Mouse (Mus musculus) liver, embryonic 14.5 days (tissue): ENCODE results near the gene Nfatc2. TPM values are rescaled to one million over a fixed set of nuclear protein-coding genes. Genes with fewer than 3 reads are reported as not detected.

Source experiments
- ATAC-seq: fragments of 200-750 bp; cut with Nextera tagmentation; 2 replicates; pipeline ENCODE4 v1.8.0; 2017; ENCODE audit warnings: moderate number of reproducible peaks, mild to moderate bottlenecking, moderate library complexity; ENCODE audit not compliant: insufficient read depth
- DNase-seq, 3 experiments: peaks; one replicate each; pipeline ENCODE4 v3.0.0-alpha.2; 2012 to 2013; ENCODE audit warnings: low read depth in 3 of 3, low spot score in 3 of 3
- H3K27ac ChIP-seq: fragments of 300-500 bp; sonication (generic); 2 replicates; pipeline ENCODE4 v1.5.1; 2014; ENCODE audit warnings: moderate library complexity, mild to moderate bottlenecking, control low read depth, inconsistent platforms
- H3K27me3 ChIP-seq: fragments of 300-500 bp; sonication (generic); 2 replicates; pipeline ENCODE4 v1.6.1; 2014; ENCODE audit warnings: mild to moderate bottlenecking, low read length, moderate library complexity; ENCODE audit not compliant: control insufficient read depth, insufficient read depth
- H3K36me3 ChIP-seq: fragments of 300-500 bp; sonication (generic); replicated peaks from 2 replicates; pipeline ENCODE4 v1.6.1; 2014; ENCODE audit warnings: low read depth; ENCODE audit not compliant: control insufficient read depth, insufficient read depth
- H3K4me1 ChIP-seq, 2 experiments: fragments of 200-500 bp in 1 of 2; fragments of 300-500 bp in 1 of 2; sonication (generic) in 1 of 2; replicated peaks; 2 replicates each; pipeline ENCODE4 v1.6.1; 2012 to 2014; ENCODE audit warnings: antibody characterized with exemption in 1 of 2, inconsistent platforms in 1 of 2, low read length in 1 of 2; ENCODE audit not compliant: control insufficient read depth in 2 of 2, insufficient read depth in 2 of 2
- H3K4me2 ChIP-seq: fragments of 300-500 bp; sonication (generic); 2 replicates; pipeline ENCODE4 v1.6.1; 2014; ENCODE audit warnings: low read depth, mild to moderate bottlenecking, control low read depth, moderate library complexity
- H3K4me3 ChIP-seq, 2 experiments: fragments of 200-500 bp in 1 of 2; fragments of 300-500 bp in 1 of 2; sonication (generic) in 1 of 2; 2 replicates each; pipeline ENCODE4 v1.5.1; 2012 to 2014; ENCODE audit warnings: low read depth in 2 of 2, low read length in 2 of 2, mild to moderate bottlenecking in 2 of 2, control low read depth in 1 of 2, inconsistent platforms in 1 of 2, moderate library complexity in 1 of 2; ENCODE audit not compliant: insufficient read depth in 1 of 2
- H3K9ac ChIP-seq: fragments of 300-500 bp; sonication (generic); replicated peaks from 2 replicates; pipeline ENCODE4 v1.6.1; 2014; ENCODE audit warnings: mild to moderate bottlenecking, control low read depth, moderate library complexity
- H3K9me3 ChIP-seq: fragments of 300-500 bp; sonication (generic); 2 replicates; pipeline ENCODE4 v1.6.1; 2016; ENCODE audit warnings: low read length, mixed read lengths; ENCODE audit not compliant: control insufficient read depth
- CTCF ChIP-seq: IDR thresholded peaks from 2 replicates; pipeline ENCODE4 v1.5.1; 2016; ENCODE audit warnings: antibody characterized with exemption, low read depth, control low read depth
- EP300 ChIP-seq: IDR thresholded peaks from 2 replicates; pipeline ENCODE4 v1.6.1; 2016; ENCODE audit warnings: antibody characterized with exemption, low read depth
- WGBS: fragments of 180-500 bp; shearing (Covaris S2); extraction: QIAGEN DNeasy Blood & Tissue Kit; methylation state at CpG from one replicate; pipeline ENCODE4 v1.1.7; 2014; ENCODE audit not compliant: insufficient replicate concordance; 5-methylcytosine and 5-hydroxymethylcytosine counted together
- polyA plus RNA-seq, 2 experiments: library from polyadenylated mRNA; depleted of rRNA in 1 of 2; stranded (reverse) in 1 of 2; unstranded in 1 of 2; fragments of >200 nt; fragmentation: Nextera tagmentation in 1 of 2; extraction: Ambion mirVana in 1 of 2; gene quantifications; 2 replicates each; pipeline versions ENCODE4 v1.2.1 to v1.2.3; 2012 to 2014

Nfatc2 gene
- polyA plus RNA-seq, 2 experiments: 0.08 to 0.19 TPM

DNA sequence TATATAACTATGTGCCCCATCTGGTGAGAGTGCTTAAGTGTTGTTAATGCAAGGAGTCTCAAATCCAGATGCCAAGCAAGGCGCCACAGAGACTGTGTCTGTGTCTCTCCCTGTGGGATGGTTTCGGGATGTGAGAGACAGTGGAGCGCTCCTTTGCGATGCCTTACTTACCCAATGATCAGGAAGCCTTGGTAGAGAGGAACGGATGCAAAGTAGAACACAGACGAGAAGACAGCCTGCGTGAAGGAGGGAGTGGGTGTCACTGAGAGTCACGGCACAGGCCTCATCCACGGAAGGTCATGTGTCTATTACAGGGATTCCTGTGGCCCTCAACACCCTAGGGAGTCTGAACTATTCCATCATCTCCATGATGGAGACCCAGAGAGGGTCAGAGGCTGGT lies 39.0 kb upstream of the Nfatc2 start:
- no peaks in the 10 kb centered on the region for H3K9me3 ChIP-seq
- ATAC-seq (no peak), DNase-seq (no peak)
- H3K4me1 ChIP-seq: no peaks in the 10 kb centered on the region
- no peak overlapping the region for H3K27ac ChIP-seq
- 81% methylated on average over 9 of the region's 9 CpGs for WGBS
- TF ChIP-seq CTCF (no peak), EP300 (no peak)
- no peak overlapping the region for H3K4me3 ChIP-seq
- no peak overlapping the region for H3K9ac ChIP-seq
- no peaks in the 10 kb centered on the region for H3K27me3 ChIP-seq
- H3K4me2 ChIP-seq: no peak overlapping the region
- H3K36me3 ChIP-seq: no peaks in the 10 kb centered on the region

DNA sequence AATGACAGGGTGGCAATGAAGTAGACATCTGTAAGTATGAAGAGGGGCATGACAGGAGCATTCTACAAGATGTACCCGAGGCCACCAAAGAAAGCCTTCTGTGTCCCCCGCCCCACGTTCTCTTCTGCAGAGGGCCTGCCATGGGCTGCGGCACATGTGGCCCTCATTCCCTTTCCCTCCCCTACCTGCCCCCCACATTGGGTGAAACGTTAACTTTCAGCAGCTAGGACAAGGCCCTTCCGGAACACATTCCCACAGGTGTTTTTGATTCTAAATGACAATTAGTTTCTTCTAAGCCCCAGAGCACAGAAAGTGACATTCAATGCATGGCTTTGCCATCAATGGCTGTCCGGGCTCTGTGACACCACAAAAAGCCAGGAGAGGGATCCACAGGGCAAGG lies 33.4 kb upstream of the Nfatc2 start:
- Histone ChIP-seq H3K4me1 (peaks cover 4 to 13% of the 10 kb centered on the region in 2 experiments; a peak in 3 of 4 replicates), H3K9ac (no peak overlapping the region), H3K4me2 (no peak overlapping the region), H3K36me3 (no peaks in the 10 kb centered on the region), H3K9me3 (no peaks in the 10 kb centered on the region), H3K27ac (no peak overlapping the region), H3K27me3 (no peaks in the 10 kb centered on the region), H3K4me3 (no peak overlapping the region)
- WGBS: 72% methylated on average over 7 of the region's 7 CpGs
- TF ChIP-seq CTCF (no peak), EP300 (no peak)
- DNase-seq (no peak), ATAC-seq (no peak)

GRCm38 (mm10) chr2:168633301-168633816 lies 31.9 kb upstream of the Nfatc2 start:
- no peaks in the 10 kb centered on the region for H3K36me3 ChIP-seq
- no peaks in the 10 kb centered on the region for H3K9me3 ChIP-seq
- no peak overlapping the region for H3K4me3 ChIP-seq
- H3K4me2 ChIP-seq: peak overlapping the region; percentile 34
- WGBS: 5% methylated on average over 14 of the region's 14 CpGs
- no peaks in the 10 kb centered on the region for H3K27me3 ChIP-seq
- TF ChIP-seq CTCF: no peak
- 0 out of 2 replicates have a peak, but pooled peaks have one; percentile 10 for TF ChIP-seq EP300
- DNase-seq (peak in 1 of 3 experiments; percentile 16), ATAC-seq (peak; percentile 72)
- no peak overlapping the region for H3K27ac ChIP-seq
- peaks cover 4 to 13% of the 10 kb centered on the region in 2 experiments; a peak in 3 of 4 replicates for H3K4me1 ChIP-seq
- no peak overlapping the region; the same call in 1 of the 2 replicates for H3K9ac ChIP-seq

GRCm38 (mm10) chr2:168632543-168632942 lies 31.1 kb upstream of the Nfatc2 start:
- no peak overlapping the region for H3K9ac ChIP-seq
- 56% methylated on average over 6 of the region's 6 CpGs for WGBS

GRCm38 (mm10) chr2:168628787-168629186 lies 27.3 kb upstream of the Nfatc2 start:
- H3K9me3 ChIP-seq: no peaks in the 10 kb centered on the region
- no peaks in the 10 kb centered on the region for H3K36me3 ChIP-seq
- peaks cover 3 to 11% of the 10 kb centered on the region in 2 experiments; a peak in 3 of 4 replicates for H3K4me1 ChIP-seq
- H3K9ac ChIP-seq: no peak overlapping the region
- TF ChIP-seq EP300 (no peak), CTCF (peak; percentile 93)
- no peak overlapping the region for H3K4me2 ChIP-seq
- no peak overlapping the region for H3K27ac ChIP-seq
- no peak overlapping the region for H3K4me3 ChIP-seq
- WGBS: 26% methylated on average over 8 of the region's 8 CpGs
- no peaks in the 10 kb centered on the region for H3K27me3 ChIP-seq
- DNase-seq: peak in 2 of 3 experiments; percentile 4 to 35
- ATAC-seq: no peak

More at GRCm38 (mm10) chr2:168632543-168632942, 31.1 kb upstream of the Nfatc2 start:
- Histone ChIP-seq H3K27ac (no peak overlapping the region), H3K4me3 (no peak overlapping the region), H3K9me3 (no peaks in the 10 kb centered on the region), H3K27me3 (no peaks in the 10 kb centered on the region), H3K4me1 (peaks cover 4 to 13% of the 10 kb centered on the region in 2 experiments; a peak in 3 of 4 replicates), H3K4me2 (no peak overlapping the region), H3K36me3 (no peaks in the 10 kb centered on the region)
- TF ChIP-seq EP300 (no peak), CTCF (no peak)
- ATAC-seq (no peak), DNase-seq (no peak)
